Mouse (Mus musculus) CH12.LX (cell line): ENCODE data around the gene Lonp2. TPM values are rescaled to one million over a fixed set of nuclear protein-coding genes. Genes with fewer than 3 reads are reported as not detected.

Experiments used
- DNase-seq: peaks from one replicate; pipeline ENCODE4 v3.0.0-alpha.2; 2013; ENCODE audit errors: extremely low read depth
- H3K27ac ChIP-seq: 2 replicates; pipeline ENCODE4 v1.5.1; 2012; ENCODE audit warnings: low read depth, mild to moderate bottlenecking, control low read depth, moderate library complexity; ENCODE audit not compliant: insufficient read depth
- H3K27me3 ChIP-seq: replicated peaks from 2 replicates; pipeline ENCODE3; 2012; ENCODE audit warnings: inconsistent platforms
- H3K36me3 ChIP-seq, 2 experiments: replicated peaks in 1 of 2; 2 replicates each; pipeline versions ENCODE3 to v1.6.1; 2012; ENCODE audit warnings: inconsistent platforms in 1 of 2, low read length in 1 of 2, mild to moderate bottlenecking in 1 of 2, mixed read lengths in 1 of 2, moderate library complexity in 1 of 2; ENCODE audit not compliant: control insufficient read depth in 1 of 2, insufficient read depth in 1 of 2
- H3K4me1 ChIP-seq, 2 experiments: 2 replicates each; pipeline ENCODE4 v1.6.1; 2012; ENCODE audit warnings: inconsistent platforms in 1 of 2, moderate library complexity in 1 of 2; ENCODE audit not compliant: insufficient read depth in 2 of 2, control insufficient read depth in 1 of 2
- H3K4me2 ChIP-seq: 2 replicates; pipeline ENCODE4 v1.6.1; 2012; ENCODE audit warnings: low read depth, mild to moderate bottlenecking, control low read depth; ENCODE audit not compliant: poor library complexity, insufficient read depth, severe bottlenecking
- H3K4me3 ChIP-seq, 3 experiments: fragments of 150-350 bp in 1 of 3; sonication (generic) in 1 of 3; replicated peaks in 1 of 3; 2 replicates each; pipeline versions ENCODE3 to v1.5.1; 2011 to 2012; ENCODE audit warnings: low read depth in 2 of 3, low read length in 2 of 3, mild to moderate bottlenecking in 2 of 3, moderate library complexity in 2 of 3, control low read depth in 1 of 3, improper control_type of control experiment in 1 of 3, inconsistent platforms in 1 of 3, mixed read lengths in 1 of 3; ENCODE audit not compliant: poor library complexity in 1 of 3
- H3K79me2 ChIP-seq: replicated peaks from 2 replicates; pipeline ENCODE4 v1.6.1; 2012; ENCODE audit warnings: mild to moderate bottlenecking, moderate library complexity; ENCODE audit not compliant: control insufficient read depth, poor library complexity, insufficient read depth, severe bottlenecking; ENCODE audit errors: extremely low read depth
- H3K9ac ChIP-seq: 2 replicates; pipeline ENCODE4 v1.6.1; 2012; ENCODE audit warnings: low read depth, mild to moderate bottlenecking, control low read depth, moderate library complexity; ENCODE audit not compliant: insufficient read depth
- H3K9me3 ChIP-seq: replicated peaks from 2 replicates; pipeline ENCODE3; 2012; ENCODE audit warnings: low read length, inconsistent platforms, mixed read lengths
- E2F4 ChIP-seq: IDR thresholded peaks from 2 replicates; pipeline ENCODE4 v1.6.1; 2011; ENCODE audit warnings: low read depth, low read length, improper control_type of control experiment; ENCODE audit not compliant: insufficient replicate concordance
- ELF1 ChIP-seq: IDR thresholded peaks from 2 replicates; pipeline ENCODE4 v1.6.1; 2014; ENCODE audit warnings: low read depth, mild to moderate bottlenecking, inconsistent platforms, low read length, improper control_type of control experiment
- IRF4 ChIP-seq: IDR thresholded peaks from 2 replicates; pipeline ENCODE4 v1.6.1; 2014; ENCODE audit warnings: low read depth, mild to moderate bottlenecking, inconsistent platforms, low read length, improper control_type of control experiment
- MAX ChIP-seq: IDR thresholded peaks from 2 replicates; pipeline ENCODE4 v1.6.1; 2011; ENCODE audit warnings: low read length, improper control_type of control experiment
- MAZ ChIP-seq: IDR thresholded peaks from 2 replicates; pipeline ENCODE4 v1.6.1; 2012; ENCODE audit warnings: low read depth, mild to moderate bottlenecking, inconsistent platforms, low read length, improper control_type of control experiment, moderate library complexity
- RCOR1 ChIP-seq: conservative IDR thresholded peaks from 2 replicates; pipeline ENCODE4 v1.6.1; 2012; ENCODE audit warnings: low read depth, mild to moderate bottlenecking, inconsistent platforms, low read length, improper control_type of control experiment
- SMC3 ChIP-seq: IDR thresholded peaks from 2 replicates; pipeline ENCODE4 v1.6.1; 2011; ENCODE audit warnings: low read depth, low read length, improper control_type of control experiment
- TCF12 ChIP-seq: IDR thresholded peaks from 2 replicates; pipeline ENCODE4 v1.6.1; 2014; ENCODE audit warnings: low read depth, mild to moderate bottlenecking, inconsistent platforms, low read length, improper control_type of control experiment
- UBTF ChIP-seq: IDR thresholded peaks from 2 replicates; pipeline ENCODE4 v1.6.1; 2012; ENCODE audit warnings: low read depth, mild to moderate bottlenecking, inconsistent platforms, low read length, improper control_type of control experiment, moderate library complexity
- ZC3H11A ChIP-seq: IDR thresholded peaks from 2 replicates; pipeline ENCODE4 v1.6.1; 2012; ENCODE audit warnings: low read depth, mild to moderate bottlenecking, inconsistent platforms, low read length, improper control_type of control experiment
- ZMIZ1 ChIP-seq: IDR thresholded peaks from 2 replicates; pipeline ENCODE4 v1.6.1; 2012; ENCODE audit warnings: low read depth, mild to moderate bottlenecking, inconsistent platforms, low read length, improper control_type of control experiment
- ZNF384 ChIP-seq: IDR thresholded peaks from 2 replicates; pipeline ENCODE4 v1.6.1; 2012; ENCODE audit warnings: low read depth, low read length, improper control_type of control experiment, inconsistent platforms
- dilution Hi-C: fragments of 300-500 bp; cut with MboI; formaldehyde crosslinking; loops from 2 replicates; pipeline ENCODE4 v1.14.3; 2020; ENCODE audit warnings: low sequenced_read_pairs; ENCODE audit not compliant: extremely low pct_unique_long_range_greater_than_20kb, extremely low pct_ligation_motif_present
- in situ Hi-C: fragments of 300-500 bp; cut with MboI; formaldehyde crosslinking; loops from 3 replicates; pipeline ENCODE4 v1.14.3; 2019; ENCODE audit warnings: low sequenced_read_pairs, low pct_ligation_motif_present, low pct_unique_long_range_greater_than_20kb, mixed read lengths
- polyA plus RNA-seq: library from polyadenylated mRNA; unstranded; fragments of >175 nt; gene quantifications from 2 replicates; pipeline ENCODE4 v1.2.1, GENCODE M21; 2012; ENCODE audit warnings: low read depth; ENCODE audit not compliant: insufficient read length
- total RNA-seq, 2 experiments: library from RNA; depleted of rRNA; stranded (reverse); fragments of 300-350 nt in 1 of 2; fragments of >200 nt in 1 of 2; gene quantifications; 2 replicates each; pipeline ENCODE4 v1.2.3; 2012 to 2014

Gene Lonp2
- total and polyA plus RNA-seq, 3 experiments: 25.6 to 27.8 (median 26.4) TPM

DNA sequence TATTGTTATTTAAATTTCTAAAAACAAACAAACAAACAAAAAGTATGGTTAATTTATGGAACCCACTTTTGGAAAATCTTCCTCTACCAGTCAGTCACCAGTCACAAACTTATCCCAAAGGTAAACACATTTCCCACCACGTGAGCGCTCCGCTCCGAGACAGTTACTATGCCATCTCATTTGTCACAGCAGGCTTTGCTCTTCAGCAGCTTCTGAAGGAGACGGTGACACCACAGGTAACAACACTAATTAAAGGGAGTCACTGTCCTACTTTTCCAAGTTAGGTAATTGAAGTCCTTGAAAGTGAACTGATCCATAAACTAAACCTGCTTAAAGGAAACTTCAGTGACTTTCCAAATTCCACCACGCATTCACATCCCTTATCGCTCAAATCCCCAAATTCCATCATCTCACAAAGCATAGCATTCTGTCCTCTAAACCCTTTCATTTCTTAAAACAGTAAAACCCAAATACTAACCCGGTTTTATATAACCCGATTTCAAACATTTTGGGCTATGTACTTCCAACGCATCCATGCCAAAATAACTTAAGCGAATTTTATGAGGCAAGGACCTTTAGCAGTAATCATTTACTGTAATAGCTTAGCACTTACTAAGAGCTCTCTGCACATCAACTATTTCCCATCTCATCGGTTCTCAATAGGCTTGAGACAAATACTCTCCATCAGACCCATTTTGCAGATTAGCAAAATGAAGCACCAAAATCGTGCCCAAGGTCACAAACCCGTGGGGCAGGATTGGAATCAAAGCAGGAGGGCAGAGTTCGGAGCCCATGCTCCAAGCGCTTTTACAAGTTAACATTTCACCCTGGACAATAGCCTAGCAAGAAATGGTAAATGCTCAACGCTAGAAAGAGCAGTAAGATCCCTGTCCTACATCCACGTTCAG, 120.7 kb downstream of the Lonp2 start:
- H3K79me2 ChIP-seq: peaks cover 38% of the 10 kb centered on the region
- peak overlapping the region; percentile 98 for H3K9ac ChIP-seq
- peaks cover 10 to 22% of the 10 kb centered on the region in 2 experiments; a peak in 3 of 4 replicates for H3K4me1 ChIP-seq
- TF ChIP-seq ZMIZ1 (no peak), E2F4 (no peak), MAX (no peak), TCF12 (no peak), RCOR1 (no peak), SMC3 (no peak), ELF1 (no peak), MAZ (no peak), ZC3H11A (no peak), IRF4 (no peak), ZNF384 (no peak)
- H3K36me3 ChIP-seq: no peaks in the 10 kb centered on the region
- peaks cover 1% of the 10 kb centered on the region for H3K27me3 ChIP-seq
- peak overlapping the region; percentile 80 to 89 (median 87) for H3K4me3 ChIP-seq
- DNase-seq: no peak
- dilution Hi-C loops (no loop called here), in situ Hi-C loops (no loop called here)
- no peaks in the 10 kb centered on the region for H3K9me3 ChIP-seq
- H3K4me2 ChIP-seq: peak overlapping the region; percentile 48
- no peak overlapping the region for H3K27ac ChIP-seq

DNA sequence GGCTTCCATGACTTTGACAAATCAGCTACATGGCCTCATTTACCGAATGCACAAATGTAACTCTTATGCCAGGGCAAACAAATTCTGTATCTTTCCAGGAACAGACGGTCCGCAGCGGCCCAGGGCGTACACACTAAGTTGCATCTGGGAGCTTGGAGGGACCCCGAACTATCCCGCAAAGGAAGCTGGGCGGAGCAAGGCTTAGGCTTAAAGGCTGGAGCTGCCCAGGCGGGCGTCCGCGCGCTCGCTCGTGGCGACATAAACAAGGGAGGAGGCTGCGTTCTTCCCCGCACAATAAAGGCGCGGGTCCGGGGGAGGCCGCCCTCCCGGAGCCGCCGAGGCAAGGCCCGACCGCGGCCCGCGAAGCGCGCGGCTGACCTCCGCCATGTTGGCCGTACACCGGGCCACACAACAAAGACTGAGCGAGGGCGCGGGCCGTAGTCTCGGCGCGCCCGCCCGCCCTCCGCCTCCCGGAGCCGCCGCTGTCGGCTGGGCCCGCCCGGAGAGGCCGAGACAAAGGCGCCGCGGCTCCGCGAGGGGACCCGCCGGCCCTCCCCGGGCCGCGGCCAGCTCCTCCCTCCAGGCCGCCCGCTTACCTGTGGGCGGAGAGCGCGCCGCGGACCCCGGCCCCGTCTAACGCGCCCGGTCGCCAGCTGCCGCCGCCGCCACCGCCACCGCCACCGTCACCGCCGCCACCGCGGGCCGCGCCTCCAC, 121.5 kb downstream of the Lonp2 start, which contains the start of the genes Gm10638 and Siah1a:
Gm10638 (plus strand) TSS at position 479 of the 714 bp plus-strand sequence.
Siah1a (minus strand) TSS at position 714 of the 714 bp plus-strand sequence.
- H3K9ac ChIP-seq: peak within 1 kb of the TSS; percentile 98
- peak within 1 kb of the TSS; percentile 80 to 89 (median 87) for H3K4me3 ChIP-seq
- TF ChIP-seq ELF1: no peak
- TF ChIP-seq MAX: no peak
- peak; percentile 28; the same call in 1 of the 2 replicates for TF ChIP-seq UBTF
- 0 out of 2 replicates have a peak, but pooled peaks have one; percentile 26 for TF ChIP-seq TCF12
- no peaks in the 10 kb centered on the region for H3K36me3 ChIP-seq
- peak within 1 kb of the TSS; percentile 91 for H3K4me2 ChIP-seq
- H3K79me2 ChIP-seq: peaks cover 33% of the 10 kb centered on the region
- peaks cover 10 to 22% of the 10 kb centered on the region in 2 experiments; a peak in 3 of 4 replicates for H3K4me1 ChIP-seq
- dilution Hi-C loops: no loop called here
- DNase-seq: peak; percentile 27
- peaks cover 1% of the 10 kb centered on the region for H3K27me3 ChIP-seq
- in situ Hi-C loops: no loop called here
- H3K27ac ChIP-seq: peak within 1 kb of the TSS; percentile 14; the same call in 1 of the 2 replicates
- no peaks in the 10 kb centered on the region for H3K9me3 ChIP-seq
